Mouse (Mus musculus) midbrain, embryonic 14.5 days (tissue): ENCODE results near the gene Pld1. TPM values are rescaled to one million over a fixed set of nuclear protein-coding genes. Genes with fewer than 3 reads are reported as not detected.
A peak's percentile ranks its signal among the peaks of the same experiment; 100 is the strongest.

Experiments used
- ATAC-seq: fragments of 200-750 bp; cut with Nextera tagmentation; 2 replicates; pipeline ENCODE4 v1.8.0; 2017; ENCODE audit warnings: moderate number of reproducible peaks, moderate library complexity; ENCODE audit not compliant: low FRiP score, low TSS enrichment
- DNase-seq: peaks from one replicate; pipeline ENCODE4 v3.0.0-alpha.2; 2015
- H3K27ac ChIP-seq: fragments of 300-500 bp; sonication (generic); replicated peaks from 2 replicates; pipeline ENCODE4 v1.5.1; 2014; ENCODE audit warnings: mild to moderate bottlenecking, low read depth, low read length, moderate library complexity
- H3K27me3 ChIP-seq: fragments of 300-500 bp; sonication (generic); 2 replicates; pipeline ENCODE4 v1.6.1; 2014; ENCODE audit warnings: low read length, control low read depth, mixed read lengths; ENCODE audit not compliant: control insufficient read depth, insufficient read depth
- H3K36me3 ChIP-seq: fragments of 300-500 bp; sonication (generic); 2 replicates; pipeline ENCODE4 v1.6.1; 2014; ENCODE audit warnings: low read length, control low read depth; ENCODE audit not compliant: control insufficient read depth, insufficient read depth
- H3K4me1 ChIP-seq: fragments of 300-500 bp; sonication (generic); 2 replicates; pipeline ENCODE4 v1.6.1; 2014; ENCODE audit warnings: mild to moderate bottlenecking, antibody characterized with exemption, low read length, control low read depth; ENCODE audit not compliant: control insufficient read depth, insufficient read depth
- H3K4me2 ChIP-seq: fragments of 300-500 bp; sonication (generic); 2 replicates; pipeline ENCODE4 v1.6.1; 2014; ENCODE audit warnings: mild to moderate bottlenecking, low read length, moderate library complexity
- H3K4me3 ChIP-seq: fragments of 300-500 bp; sonication (generic); replicated peaks from 2 replicates; pipeline ENCODE4 v1.5.1; 2014; ENCODE audit warnings: low read depth, low read length
- H3K9ac ChIP-seq: fragments of 300-500 bp; sonication (generic); replicated peaks from 2 replicates; pipeline ENCODE4 v1.6.1; 2014; ENCODE audit warnings: mild to moderate bottlenecking, low read length, moderate library complexity
- H3K9me3 ChIP-seq: fragments of 300-500 bp; sonication (generic); 2 replicates; pipeline ENCODE4 v1.6.1; 2016; ENCODE audit warnings: low read length, control low read depth, mixed read lengths; ENCODE audit not compliant: control insufficient read depth
- WGBS: fragments of 180-500 bp; shearing (Covaris S2); extraction: QIAGEN DNeasy Blood & Tissue Kit; methylation state at CpG from one replicate; pipeline ENCODE4 v1.1.7; 2014; 5-methylcytosine and 5-hydroxymethylcytosine counted together
- polyA plus RNA-seq: library from polyadenylated mRNA; unstranded; fragments of >200 nt; fragmentation: Nextera tagmentation; extraction: Ambion mirVana; gene quantifications from 2 replicates; pipeline ENCODE4 v1.2.1, GENCODE M21; 2014

The Pld1 gene
- polyA plus RNA-seq: 2.3 and 5.4 TPM in 2 replicates

- Histone ChIP-seq H3K4me3 (peak within 1 kb of the TSS; percentile 56), H3K27me3 (no peaks in the 10 kb centered on the region; the same call in 1 of the 2 replicates), H3K36me3 (no peaks in the 10 kb centered on the region), H3K4me1 (peaks cover 5% of the 10 kb centered on the region; the same call in 1 of the 2 replicates), H3K4me2 (peak within 1 kb of the TSS; percentile 100), H3K27ac (no peak within 1 kb of the TSS), H3K9ac (peak within 1 kb of the TSS; percentile 54), H3K9me3 (no peaks in the 10 kb centered on the region)
- WGBS: under 1% methylated on average over 68 of the region's 68 CpGs
- peak; percentile 66 for DNase-seq
- peak; percentile 79 for ATAC-seq
These were observed at the start of gene Pld1 for GRCm38 (mm10) chr3:27938381-27939323. Gene Pld1, plus strand, starts transcription at chr3:27938695.

GRCm38 (mm10) chr3:27896318-27896892 is 42.1 kb upstream of the Pld1 start, which contains the start of gene Tmem212:
Gene Tmem212, minus strand, starts transcription at chr3:27896368.
- Histone ChIP-seq H3K4me2 (no peak within 1 kb of the TSS), H3K4me3 (no peak within 1 kb of the TSS), H3K27me3 (no peaks in the 10 kb centered on the region), H3K27ac (no peak within 1 kb of the TSS), H3K36me3 (no peaks in the 10 kb centered on the region), H3K9me3 (no peaks in the 10 kb centered on the region), H3K4me1 (no peaks in the 10 kb centered on the region), H3K9ac (no peak within 1 kb of the TSS)
- ATAC-seq: no peak
- WGBS: 78% methylated on average over 8 of the region's 8 CpGs
- DNase-seq: no peak

GRCm38 (mm10) chr3:27898178-27898577 is 40.3 kb upstream of the Pld1 start:
- Histone ChIP-seq H3K4me1 (no peaks in the 10 kb centered on the region), H3K4me2 (no peak overlapping the region), H3K27ac (no peak overlapping the region), H3K4me3 (no peak overlapping the region), H3K27me3 (no peaks in the 10 kb centered on the region), H3K9ac (no peak overlapping the region), H3K36me3 (no peaks in the 10 kb centered on the region), H3K9me3 (no peaks in the 10 kb centered on the region)
- 84% methylated on average over 10 of the region's 10 CpGs for WGBS
- DNase-seq: no peak
- ATAC-seq: no peak

GRCm38 (mm10) chr3:27899012-27899726 is 39.3 kb upstream of the Pld1 start:
- ATAC-seq (no peak), DNase-seq (no peak)
- no peak overlapping the region for H3K27ac ChIP-seq
- H3K36me3 ChIP-seq: no peaks in the 10 kb centered on the region
- no peaks in the 10 kb centered on the region for H3K27me3 ChIP-seq
- H3K9me3 ChIP-seq: no peaks in the 10 kb centered on the region
- no peak overlapping the region for H3K4me3 ChIP-seq
- no peak overlapping the region for H3K4me2 ChIP-seq
- no peak overlapping the region for H3K9ac ChIP-seq
- no peaks in the 10 kb centered on the region for H3K4me1 ChIP-seq
- WGBS: 81% methylated on average over 13 of the region's 13 CpGs

- H3K27ac ChIP-seq: no peak overlapping the region
- H3K4me1 ChIP-seq: 0 out of 2 replicates have a peak, but pooled peaks cover 4% of the 10 kb centered on the region
- H3K36me3 ChIP-seq: no peaks in the 10 kb centered on the region
- 91% methylated on average over 6 of the region's 6 CpGs for WGBS
- H3K9ac ChIP-seq: no peak overlapping the region
- no peaks in the 10 kb centered on the region for H3K9me3 ChIP-seq
- H3K27me3 ChIP-seq: no peaks in the 10 kb centered on the region
- ATAC-seq (no peak), DNase-seq (no peak)
- no peak overlapping the region for H3K4me2 ChIP-seq
- no peak overlapping the region for H3K4me3 ChIP-seq
These were observed 36.6 kb upstream of the Pld1 start for GRCm38 (mm10) chr3:27901846-27902245.

GRCm38 (mm10) chr3:27904659-27905330 is 33.7 kb upstream of the Pld1 start:
- ATAC-seq: no peak
- Histone ChIP-seq H3K4me3 (no peak overlapping the region), H3K9ac (no peak overlapping the region), H3K36me3 (no peaks in the 10 kb centered on the region), H3K4me1 (0 out of 2 replicates have a peak, but pooled peaks cover 4% of the 10 kb centered on the region), H3K27me3 (no peaks in the 10 kb centered on the region), H3K9me3 (peaks cover 4% of the 10 kb centered on the region; the same call in 1 of the 2 replicates), H3K4me2 (no peak overlapping the region), H3K27ac (no peak overlapping the region)
- 45% methylated on average over 13 of the region's 13 CpGs for WGBS
- DNase-seq: peak; percentile 17

GRCm38 (mm10) chr3:27906647-27907209 is 31.8 kb upstream of the Pld1 start:
- peaks cover 4% of the 10 kb centered on the region for H3K9me3 ChIP-seq
- H3K4me1 ChIP-seq: 0 out of 2 replicates have a peak, but pooled peaks cover 4% of the 10 kb centered on the region
- ATAC-seq (no peak), DNase-seq (no peak)
- no peaks in the 10 kb centered on the region for H3K27me3 ChIP-seq
- 83% methylated on average over 7 of the region's 7 CpGs for WGBS
- no peaks in the 10 kb centered on the region for H3K36me3 ChIP-seq
- H3K4me3 ChIP-seq: no peak overlapping the region
- no peak overlapping the region for H3K9ac ChIP-seq
- no peak overlapping the region for H3K27ac ChIP-seq
- no peak overlapping the region for H3K4me2 ChIP-seq

GRCm38 (mm10) chr3:27907301-27907700 is 31.2 kb upstream of the Pld1 start:
- no peak overlapping the region for H3K4me2 ChIP-seq
- no peak overlapping the region for H3K4me3 ChIP-seq
- WGBS: 80% methylated on average over 2 of the region's 2 CpGs
- H3K36me3 ChIP-seq: no peaks in the 10 kb centered on the region
- DNase-seq (no peak), ATAC-seq (no peak)
- peaks cover 4% of the 10 kb centered on the region for H3K9me3 ChIP-seq
- H3K27me3 ChIP-seq: no peaks in the 10 kb centered on the region
- 0 out of 2 replicates have a peak, but pooled peaks cover 4% of the 10 kb centered on the region for H3K4me1 ChIP-seq
- H3K27ac ChIP-seq: no peak overlapping the region
- H3K9ac ChIP-seq: no peak overlapping the region
